Comparison of ENCODE assay signal across 9 mouse cellular contexts in genomic region chr1:36090011-36090721, GRCm38 (mm10). TPM values are rescaled to one million over a fixed set of nuclear protein-coding genes. Genes with fewer than 3 reads are reported as not detected.
A peak's percentile ranks its signal among the peaks of the same experiment; 100 is the strongest.
DNase-seq lines count a peak whose midpoint lies in the region; ATAC-seq and TF ChIP-seq lines count a peak whose summit lies in the region.
"Had no signal": no experiment of that assay in that cellular context is flagged by ENCODE, and none has a peak within 500 bp of the region (broad histone marks: within the 10 kb centered on the region; RNA-seq: fewer than 3 reads in every experiment).

No protein-coding gene starts in this region.

- H3K27ac ChIP-seq in heart, embryonic 12.5 days (ENCODE audit: poor library complexity, severe bottlenecking): peak overlapping the region; percentile 37
- peak overlapping the region; percentile 58 for H3K27ac ChIP-seq in bone marrow macrophage, adult 2 months (ENCODE audit: insufficient read depth, low read depth, low read length)
- peak overlapping the region; percentile 62; the same call in 1 of the 2 replicates for H3K27ac ChIP-seq in limb, embryonic 10.5 days

- no peak overlapping the region for H3K4me2 ChIP-seq in heart, embryonic 12.5 days

- WGBS in heart, embryonic 12.5 days: 43% methylated on average over 6 of the region's 6 CpGs
- 71% methylated on average over 6 of the region's 6 CpGs for WGBS in limb, embryonic 10.5 days

- peak; percentile 31; the same call in 1 of the 2 replicates for ATAC-seq in heart, embryonic 12.5 days (ENCODE audit: insufficient number of reproducible peaks, low FRiP score)
- no peak for ATAC-seq in megakaryocyte progenitor cell, adult 5-6 weeks (replicated peaks; ENCODE audit: poor library complexity)

- peaks cover 34% of the 10 kb centered on the region for H3K36me3 ChIP-seq in heart, embryonic 12.5 days
- peaks cover 34% of the 10 kb centered on the region for H3K36me3 ChIP-seq in limb, embryonic 10.5 days

- H3K27me3 ChIP-seq in heart, embryonic 12.5 days (replicated peaks): no peaks in the 10 kb centered on the region
- H3K27me3 ChIP-seq in limb, embryonic 10.5 days (ENCODE audit: low read depth, poor library complexity, severe bottlenecking): no peaks in the 10 kb centered on the region

- intact Hi-C loops in heart, postnatal 36 days (cut with DNase I): no loop called here
- intact Hi-C loops in left cerebral cortex, postnatal 4 days (cut with DNase I): no loop called here

- no peak for DNase-seq in heart, postnatal 36 days
- DNase-seq in 3T3-L1 (ENCODE audit: low read depth, low spot score): peak; percentile 58
- DNase-seq in limb, embryonic 10.5 days (ENCODE audit: low spot score): no peak
- DNase-seq in layer of hippocampus, adult 9-11 months: no peak
- no peak for DNase-seq in left cerebral cortex, postnatal 4 days

- no peak for TF ChIP-seq CTCF in bone marrow macrophage, adult 2 months (IDR thresholded peaks at IDR 0.05; ENCODE audit: low read depth, low read length)

- TF ChIP-seq POLR2A in bone marrow macrophage, adult 2 months (IDR thresholded peaks at IDR 0.05; ENCODE audit: borderline replicate concordance, low read depth, low read length): no peak

- no peak overlapping the region for H3K9ac ChIP-seq in heart, embryonic 12.5 days

- peaks cover 55% of the 10 kb centered on the region for H3K4me1 ChIP-seq in heart, embryonic 12.5 days (replicated peaks)
- peaks cover 29% of the 10 kb centered on the region for H3K4me1 ChIP-seq in bone marrow macrophage, adult 2 months (ENCODE audit: control insufficient read depth, insufficient read depth, low read length)
- peaks cover 27% of the 10 kb centered on the region for H3K4me1 ChIP-seq in limb, embryonic 10.5 days

- no peak overlapping the region for H3K4me3 ChIP-seq in heart, embryonic 12.5 days
- H3K4me3 ChIP-seq in bone marrow macrophage, adult 2 months (ENCODE audit: insufficient read depth, low read length): no peak overlapping the region
- H3K4me3 ChIP-seq in limb, embryonic 10.5 days: no peak overlapping the region
- H3K4me3 ChIP-seq: myocyte had no signal

- H3K9me3 ChIP-seq in heart, embryonic 12.5 days (replicated peaks): no peaks in the 10 kb centered on the region
- H3K9me3 ChIP-seq in limb, embryonic 10.5 days (replicated peaks): no peaks in the 10 kb centered on the region

RNA-seq across cellular contexts. Expression of gene Hs6st1, which starts 22.0 kb away (rescaled TPM):
- polyA plus RNA-seq in heart, embryonic 12.5 days (2016; fragmentation: Nextera tagmentation; extraction: Ambion mirVana): 13.0 and 15.3 TPM in 2 replicates
- 10 to 100 TPM; 21.3 to 23.1 TPM for total RNA-seq in heart, postnatal 36 days (2021)
- 22.2 and 23.4 TPM in 2 replicates for polyA plus RNA-seq in bone marrow macrophage, adult 2 months (2012; ENCODE audit: insufficient read depth, insufficient read length, missing spikeins)
- 3.0 and 3.6 TPM in 2 replicates for polyA plus RNA-seq in limb, embryonic 10.5 days (2016; fragmentation: Nextera tagmentation; extraction: Ambion mirVana)
- 10 to 100 TPM; 88.1 to 90.1 TPM for total RNA-seq in left cerebral cortex, postnatal 4 days (2021)
- total RNA-seq in megakaryocyte progenitor cell, adult 5-6 weeks (2015): 12.6 and 17.7 TPM in 2 replicates
- total RNA-seq in megakaryocyte progenitor cell, adult 5-6 weeks (2017): 7.3 and 10.0 TPM in 2 replicates
